Mouse (Mus musculus) duodenum, adult 2 months (tissue): Measurements from ENCODE around the gene Tbr1. TPM values are rescaled to one million over a fixed set of nuclear protein-coding genes. Genes with fewer than 3 reads are reported as not detected.

Experiments
- polyA plus RNA-seq: library from polyadenylated mRNA; depleted of rRNA; stranded (reverse); fragments of >200 nt; gene quantifications from 2 replicates; pipeline ENCODE4 v1.2.3, GENCODE M21; 2012; ENCODE audit warnings: low replicate concordance; rRNA removed

Tbr1 gene
- 0.38 TPM in 1 of 2 replicates, not detected in the other for polyA plus RNA-seq

GRCm38 (mm10) chr2:61802656-61803251 lies at the start of gene Tbr1:
Tbr1 (plus strand) TSS chr2:61802930.

Other genes with a start within 250 kb of the Tbr1 start
- gene Tank, start 224.3 kb upstream of the Tbr1 start, polyA plus RNA-seq: 1.0 and 1.5 TPM in 2 replicates
- 2.2 and 2.7 TPM in 2 replicates for gene Psmd14, start 91.2 kb upstream of the Tbr1 start, polyA plus RNA-seq
- not detected in 2 replicates for gene Slc4a10, start 243.5 kb downstream of the Tbr1 start, polyA plus RNA-seq